Mouse (Mus musculus) MEL (cell line): Measurements from ENCODE around the gene Gm9945. TPM values are rescaled to one million over a fixed set of nuclear protein-coding genes. Genes with fewer than 3 reads are reported as not detected.

ENCODE experiments used
- DNase-seq: peaks from one replicate; pipeline ENCODE4 v3.0.0; 2011; ENCODE audit warnings: low read depth, low spot score
- H3K27ac ChIP-seq: 2 replicates; pipeline ENCODE4 v1.5.1; 2012; ENCODE audit warnings: low read depth, mild to moderate bottlenecking, control low read depth, low read length, moderate library complexity; ENCODE audit not compliant: control insufficient read depth
- H3K27me3 ChIP-seq, 2 experiments: fragments of 150-350 bp in 1 of 2; sonication (generic) in 1 of 2; 2 replicates each; pipeline ENCODE4 v1.6.1; 2012; ENCODE audit warnings: low read length in 2 of 2, mild to moderate bottlenecking in 2 of 2, improper control_type of control experiment in 1 of 2, moderate library complexity in 1 of 2; ENCODE audit not compliant: insufficient read depth in 2 of 2, control insufficient read depth in 1 of 2
- H3K36me3 ChIP-seq, 2 experiments: 2 replicates each; pipeline ENCODE4 v1.6.1; 2012 to 2014; ENCODE audit warnings: low read length in 2 of 2, improper control_type of control experiment in 1 of 2, inconsistent platforms in 1 of 2, mild to moderate bottlenecking in 1 of 2; ENCODE audit not compliant: insufficient read depth in 2 of 2, control insufficient read depth in 1 of 2
- H3K4me1 ChIP-seq, 2 experiments: fragments of 150-350 bp in 1 of 2; sonication (generic) in 1 of 2; 2 replicates each; pipeline ENCODE4 v1.6.1; 2012; ENCODE audit warnings: low read length in 2 of 2, improper control_type of control experiment in 1 of 2, mild to moderate bottlenecking in 1 of 2; ENCODE audit not compliant: insufficient read depth in 2 of 2, control insufficient read depth in 1 of 2
- H3K4me3 ChIP-seq, 2 experiments: fragments of 150-350 bp in 1 of 2; sonication (generic) in 1 of 2; 2 replicates each; pipeline ENCODE4 v1.5.1; 2012; ENCODE audit warnings: low read depth in 2 of 2, low read length in 2 of 2, mild to moderate bottlenecking in 2 of 2, moderate library complexity in 2 of 2, control low read depth in 1 of 2, improper control_type of control experiment in 1 of 2; ENCODE audit not compliant: control insufficient read depth in 1 of 2, insufficient read depth in 1 of 2
- H3K79me2 ChIP-seq: 2 replicates; pipeline ENCODE4 v1.6.1; 2012; ENCODE audit warnings: mild to moderate bottlenecking, low read length, moderate library complexity; ENCODE audit not compliant: control insufficient read depth, poor library complexity, insufficient read depth
- H3K9ac ChIP-seq: 2 replicates; pipeline ENCODE4 v1.6.1; 2012; ENCODE audit warnings: low read depth, mild to moderate bottlenecking, control low read depth, low read length, moderate library complexity; ENCODE audit not compliant: control insufficient read depth, poor library complexity, severe bottlenecking
- H3K9me3 ChIP-seq: fragments of 150-350 bp; sonication (generic); replicated peaks from 2 replicates; pipeline ENCODE4 v1.6.1; 2012; ENCODE audit warnings: mild to moderate bottlenecking, low read length, improper control_type of control experiment, moderate library complexity; ENCODE audit not compliant: insufficient read depth
- BHLHE40 ChIP-seq: IDR thresholded peaks from 2 replicates; pipeline ENCODE4 v1.6.1; 2012; ENCODE audit warnings: low read depth, mild to moderate bottlenecking, inconsistent platforms, low read length, improper control_type of control experiment, borderline replicate concordance
- CHD1 ChIP-seq: IDR thresholded peaks from 2 replicates; pipeline ENCODE4 v1.6.1; 2012; ENCODE audit warnings: low read depth, mild to moderate bottlenecking, inconsistent platforms, low read length, improper control_type of control experiment
- CHD2 ChIP-seq: IDR thresholded peaks from 2 replicates; pipeline ENCODE4 v1.6.1; 2011; ENCODE audit warnings: low read length, improper control_type of control experiment
- CTCF ChIP-seq, 3 experiments: IDR thresholded peaks in 2 of 3; conservative IDR thresholded peaks in 1 of 3; 2 replicates each; pipeline ENCODE4 v1.5.1; 2011 to 2012; ENCODE audit warnings: low read length in 3 of 3, low read depth in 2 of 3, mild to moderate bottlenecking in 2 of 3, improper control_type of control experiment in 1 of 3, inconsistent platforms in 1 of 3, mixed read lengths in 1 of 3, moderate library complexity in 1 of 3; ENCODE audit not compliant: control insufficient read depth in 1 of 3, insufficient read depth in 1 of 3, poor library complexity in 1 of 3, severe bottlenecking in 1 of 3
- E2F4 ChIP-seq: IDR thresholded peaks from 2 replicates; pipeline ENCODE4 v1.6.1; 2011; ENCODE audit warnings: low read depth, low read length, improper control_type of control experiment, borderline replicate concordance
- GABPA ChIP-seq: IDR thresholded peaks from 2 replicates; pipeline ENCODE4 v1.6.1; 2012; ENCODE audit warnings: low read depth, mild to moderate bottlenecking, inconsistent platforms, low read length, improper control_type of control experiment, moderate library complexity
- GATA1 ChIP-seq: IDR thresholded peaks from 2 replicates; pipeline ENCODE4 v1.6.1; 2011; ENCODE audit warnings: low read depth, low read length, improper control_type of control experiment
- HCFC1 ChIP-seq: IDR thresholded peaks from 2 replicates; pipeline ENCODE4 v1.6.1; 2012; ENCODE audit warnings: low read depth, mild to moderate bottlenecking, inconsistent platforms, low read length, improper control_type of control experiment, moderate library complexity
- KAT2A ChIP-seq: conservative IDR thresholded peaks from 2 replicates; pipeline ENCODE4 v1.6.1; 2012; ENCODE audit warnings: low read depth, low read length, improper control_type of control experiment, inconsistent platforms
- MAX ChIP-seq: IDR thresholded peaks from 2 replicates; pipeline ENCODE4 v1.6.1; 2011; ENCODE audit warnings: low read length, improper control_type of control experiment
- MAZ ChIP-seq: IDR thresholded peaks from 2 replicates; pipeline ENCODE4 v1.6.1; 2012; ENCODE audit warnings: low read depth, mild to moderate bottlenecking, inconsistent platforms, low read length, improper control_type of control experiment
- MEF2A ChIP-seq: IDR thresholded peaks from 2 replicates; pipeline ENCODE4 v1.6.1; 2014; ENCODE audit warnings: low read depth, mild to moderate bottlenecking, inconsistent platforms, low read length, improper control_type of control experiment; ENCODE audit not compliant: poor library complexity, insufficient replicate concordance, severe bottlenecking; ENCODE audit errors: extremely low read depth
- MXI1 ChIP-seq: IDR thresholded peaks from 2 replicates; pipeline ENCODE4 v1.6.1; 2011; ENCODE audit warnings: mild to moderate bottlenecking, low read depth, low read length, improper control_type of control experiment
- MYC ChIP-seq: IDR thresholded peaks from 2 replicates; pipeline ENCODE4 v1.6.1; 2011; ENCODE audit warnings: low read depth, mild to moderate bottlenecking, low read length, improper control_type of control experiment, moderate library complexity
- NRF1 ChIP-seq: IDR thresholded peaks from 2 replicates; pipeline ENCODE4 v1.6.1; 2014; ENCODE audit warnings: low read depth, mild to moderate bottlenecking, inconsistent platforms, low read length, improper control_type of control experiment, moderate library complexity; ENCODE audit not compliant: poor library complexity, insufficient read depth, severe bottlenecking
- POLR2A ChIP-seq, 2 experiments: IDR thresholded peaks; 2 replicates each; pipeline ENCODE4 v1.6.1; 2011 to 2012; ENCODE audit warnings: low read length in 2 of 2, mild to moderate bottlenecking in 2 of 2, control low read depth in 1 of 2, improper control_type of control experiment in 1 of 2, low read depth in 1 of 2, moderate library complexity in 1 of 2; ENCODE audit not compliant: control insufficient read depth in 1 of 2, insufficient read depth in 1 of 2, poor library complexity in 1 of 2
- POLR2AphosphoS2 ChIP-seq: IDR thresholded peaks from 2 replicates; pipeline ENCODE4 v1.6.1; 2011; ENCODE audit warnings: low read length, improper control_type of control experiment
- POLR2AphosphoS5 ChIP-seq: IDR thresholded peaks from 2 replicates; pipeline ENCODE4 v1.6.1; 2012; ENCODE audit warnings: low read depth, borderline replicate concordance, mild to moderate bottlenecking, inconsistent platforms, low read length, moderate library complexity, mixed read lengths
- RCOR1 ChIP-seq: IDR thresholded peaks from 2 replicates; pipeline ENCODE4 v1.6.1; 2012; ENCODE audit warnings: low read depth, mild to moderate bottlenecking, inconsistent platforms, low read length, improper control_type of control experiment
- SMC3 ChIP-seq: IDR thresholded peaks from 2 replicates; pipeline ENCODE4 v1.6.1; 2011; ENCODE audit warnings: low read depth, low read length, improper control_type of control experiment
- TAL1 ChIP-seq: IDR thresholded peaks from 2 replicates; pipeline ENCODE4 v1.6.1; 2012; ENCODE audit warnings: mild to moderate bottlenecking, inconsistent platforms, low read length, moderate library complexity, mixed read lengths
- TBP ChIP-seq: IDR thresholded peaks from 2 replicates; pipeline ENCODE4 v1.8.0; 2011; ENCODE audit warnings: low read depth, low read length, improper control_type of control experiment
- UBTF ChIP-seq: IDR thresholded peaks from 2 replicates; pipeline ENCODE4 v1.6.1; 2012; ENCODE audit warnings: low read depth, mild to moderate bottlenecking, inconsistent platforms, low read length, improper control_type of control experiment, moderate library complexity, borderline replicate concordance; ENCODE audit not compliant: insufficient read depth
- ZC3H11A ChIP-seq: IDR thresholded peaks from 2 replicates; pipeline ENCODE4 v1.6.1; 2012; ENCODE audit warnings: low read depth, mild to moderate bottlenecking, inconsistent platforms, low read length, improper control_type of control experiment
- ZKSCAN1 ChIP-seq: IDR thresholded peaks from 2 replicates; pipeline ENCODE4 v1.6.1; 2012; ENCODE audit warnings: low read depth, mild to moderate bottlenecking, inconsistent platforms, low read length, improper control_type of control experiment, moderate library complexity
- polyA plus RNA-seq, 2 experiments: library from polyadenylated mRNA; stranded (reverse) in 1 of 2; unstranded in 1 of 2; fragments of >175 nt in 1 of 2; fragments of >200 nt in 1 of 2; gene quantifications; 2 replicates each; pipeline versions ENCODE4 v1.2.1 to v1.2.4; 2012; ENCODE audit warnings: low replicate concordance in 2 of 2, low read depth in 1 of 2; ENCODE audit not compliant: insufficient read length in 2 of 2, insufficient read depth in 1 of 2, missing spikeins in 1 of 2
- total RNA-seq: library from RNA; depleted of rRNA; stranded (reverse); fragments of 300-350 nt; gene quantifications from 2 replicates; pipeline ENCODE4 v1.2.3, GENCODE M21; 2012

The Gm9945 gene
- total and polyA plus RNA-seq, 3 experiments: not detected

- 0 out of 4 replicates have a peak, but pooled peaks cover 0 to 2% of the 10 kb centered on the region in 2 experiments for H3K36me3 ChIP-seq
- no peak for TF ChIP-seq CTCF (IDR thresholded peaks at IDR 0.05 in 2 of 3, conservative IDR thresholded peaks at IDR 0.05 in 1 of 3; ENCODE audit: control insufficient read depth in 1 of 3, insufficient read depth in 1 of 3, low read depth in 2 of 3, low read length in 3 of 3, poor library complexity in 1 of 3, severe bottlenecking in 1 of 3)
- TF ChIP-seq BHLHE40: no peak
- no peak for TF ChIP-seq MXI1
- no peak for TF ChIP-seq MEF2A
- no peak for TF ChIP-seq POLR2AphosphoS5
- TF ChIP-seq MAX: no peak
- no peak for TF ChIP-seq TAL1
- no peak for TF ChIP-seq GATA1
- TF ChIP-seq UBTF: no peak
- TF ChIP-seq MYC: no peak
- no peak for TF ChIP-seq TBP
- TF ChIP-seq ZC3H11A: no peak
- TF ChIP-seq ZKSCAN1: no peak
- no peak for TF ChIP-seq CHD1
- no peak for TF ChIP-seq NRF1
- TF ChIP-seq RCOR1: no peak
- no peak for TF ChIP-seq HCFC1
- no peak for TF ChIP-seq KAT2A
- no peak for TF ChIP-seq MAZ
- no peak for TF ChIP-seq E2F4
- TF ChIP-seq, all 39 proteins: peak for 0
- Histone ChIP-seq H3K27me3 (0 out of 4 replicates have a peak, but pooled peaks cover 0 to 2% of the 10 kb centered on the region in 2 experiments), H3K4me3 (no peak overlapping the region), H3K4me1 (peaks cover 0 to 7% of the 10 kb centered on the region in 2 experiments; a peak in 1 of 4 replicates), H3K27ac (no peak overlapping the region), H3K79me2 (no peaks in the 10 kb centered on the region), H3K9ac (no peak overlapping the region), H3K9me3 (no peaks in the 10 kb centered on the region)
- DNase-seq: no peak
Observed at GRCm38 (mm10) chr11:53508591-53508990, 28.6 kb downstream of the Gm9945 start.

DNA sequence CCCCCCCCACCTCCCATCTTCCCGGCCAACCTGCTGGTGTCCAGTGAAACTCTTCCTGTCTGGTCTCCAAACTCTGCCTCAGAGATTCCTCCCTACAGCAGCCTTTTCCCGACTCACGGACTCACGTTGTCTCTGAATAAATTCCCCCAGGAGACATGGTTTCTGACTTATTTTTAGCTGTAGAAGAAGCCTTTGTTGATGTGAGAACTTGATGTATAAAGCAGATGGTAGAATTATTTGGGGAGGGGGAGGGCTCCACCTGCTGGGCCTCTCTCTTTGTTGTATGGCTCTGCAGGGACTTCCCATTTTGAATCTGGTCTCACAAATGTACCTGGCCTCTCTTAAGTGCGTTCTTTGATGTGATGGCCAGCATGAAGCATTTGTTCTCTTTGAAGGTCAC, 30.4 kb downstream of the Gm9945 start:
- H3K79me2 ChIP-seq: no peaks in the 10 kb centered on the region
- H3K36me3 ChIP-seq: 0 out of 4 replicates have a peak, but pooled peaks cover 0 to 2% of the 10 kb centered on the region in 2 experiments
- H3K4me1 ChIP-seq: peaks cover 0 to 7% of the 10 kb centered on the region in 2 experiments; a peak in 1 of 4 replicates
- no peak overlapping the region for H3K4me3 ChIP-seq
- no peak overlapping the region for H3K27ac ChIP-seq
- DNase-seq: no peak
- 0 out of 4 replicates have a peak, but pooled peaks cover 0 to 2% of the 10 kb centered on the region in 2 experiments for H3K27me3 ChIP-seq
- H3K9ac ChIP-seq: no peak overlapping the region
- no peaks in the 10 kb centered on the region for H3K9me3 ChIP-seq
- TF ChIP-seq ZKSCAN1: no peak
- TF ChIP-seq POLR2AphosphoS2: no peak
- no peak for TF ChIP-seq GABPA
- no peak for TF ChIP-seq UBTF
- no peak for TF ChIP-seq CHD2
- TF ChIP-seq POLR2A (IDR thresholded peaks at IDR 0.05; ENCODE audit: control insufficient read depth in 1 of 2, insufficient read depth in 1 of 2, low read depth in 1 of 2, low read length in 2 of 2, poor library complexity in 1 of 2): no peak
- no peak for TF ChIP-seq SMC3
- TF ChIP-seq MEF2A: no peak
